Mouse (Mus musculus) myocyte (in vitro differentiated cells): Measurements from ENCODE around the gene Madd.

Experiments
- MYOG ChIP-seq, 3 experiments: IDR thresholded peaks; one replicate each; pipeline ENCODE4 v1.6.1; 2011; ENCODE audit warnings: control low read depth in 2 of 3, low read depth in 2 of 3, mild to moderate bottlenecking in 2 of 3; ENCODE audit not compliant: insufficient read length in 2 of 3, control insufficient read depth in 1 of 3, insufficient read depth in 1 of 3
- POLR2A ChIP-seq: IDR thresholded peaks from one replicate; pipeline ENCODE4 v1.6.1; 2011; ENCODE audit warnings: low read depth, mild to moderate bottlenecking, control low read depth, moderate library complexity; ENCODE audit not compliant: insufficient read length
- TCF12 ChIP-seq: IDR thresholded peaks from one replicate; pipeline ENCODE4 v1.6.1; 2011; ENCODE audit warnings: mild to moderate bottlenecking, control low read depth; ENCODE audit not compliant: poor library complexity, insufficient read depth, severe bottlenecking

DNA sequence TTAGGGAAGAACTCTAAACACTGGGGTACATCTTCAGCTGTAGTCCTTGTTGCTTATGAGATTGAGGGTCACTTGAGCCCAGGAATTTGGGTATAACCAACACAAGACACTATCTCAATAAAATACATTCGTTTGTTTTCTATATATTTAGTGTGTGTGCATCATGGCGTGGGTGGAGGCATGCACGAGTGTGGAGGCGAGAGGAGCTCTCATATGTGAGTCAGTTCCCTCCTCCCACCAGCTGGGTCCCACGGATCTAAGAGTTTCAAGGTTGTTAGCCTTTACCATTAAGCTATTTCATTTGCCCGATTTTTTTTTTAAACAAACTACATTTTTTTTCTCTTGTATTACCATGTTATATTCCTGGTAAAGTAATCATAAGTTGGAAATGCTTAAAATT, 92.8 kb downstream of the Madd start:
- TF ChIP-seq TCF12 (no peak), POLR2A (no peak), MYOG (IDR thresholded peaks at IDR 0.05; ENCODE audit: control insufficient read depth in 1 of 3, insufficient read depth in 1 of 3, insufficient read length in 2 of 3, low read depth in 2 of 3) (no peak)
